Mouse (Mus musculus) intestine, embryonic 15.5 days (tissue): Measurements from ENCODE around the gene Irak1bp1. TPM values are rescaled to one million over a fixed set of nuclear protein-coding genes. Genes with fewer than 3 reads are reported as not detected.

Experiments
- ATAC-seq: fragments of 200-750 bp; cut with Nextera tagmentation; 2 replicates; pipeline ENCODE4 v1.8.0; 2017; ENCODE audit warnings: moderate TSS enrichment, moderate library complexity
- H3K27ac ChIP-seq: fragments of 300-500 bp; sonication (generic); 2 replicates; pipeline ENCODE4 v1.5.1; 2015; ENCODE audit warnings: mild to moderate bottlenecking, inconsistent platforms
- H3K27me3 ChIP-seq: fragments of 300-500 bp; sonication (generic); replicated peaks from 2 replicates; pipeline ENCODE4 v1.6.1; 2015; ENCODE audit warnings: inconsistent platforms
- H3K36me3 ChIP-seq: fragments of 300-500 bp; sonication (generic); 2 replicates; pipeline ENCODE4 v1.6.1; 2015; ENCODE audit warnings: inconsistent platforms
- H3K4me1 ChIP-seq: fragments of 300-500 bp; sonication (generic); replicated peaks from 2 replicates; pipeline ENCODE4 v1.6.1; 2015; ENCODE audit warnings: inconsistent platforms
- H3K4me2 ChIP-seq: fragments of 300-500 bp; sonication (generic); replicated peaks from 2 replicates; pipeline ENCODE4 v1.6.1; 2015; ENCODE audit warnings: mild to moderate bottlenecking, inconsistent platforms
- H3K4me3 ChIP-seq: fragments of 300-500 bp; sonication (generic); replicated peaks from 2 replicates; pipeline ENCODE4 v1.5.1; 2015; ENCODE audit warnings: inconsistent platforms
- H3K9ac ChIP-seq: fragments of 300-500 bp; sonication (generic); 2 replicates; pipeline ENCODE4 v1.6.1; 2015; ENCODE audit warnings: inconsistent platforms
- H3K9me3 ChIP-seq: fragments of 300-500 bp; sonication (generic); 2 replicates; pipeline ENCODE4 v1.6.1; 2016; ENCODE audit warnings: inconsistent platforms
- WGBS: fragments of 180-500 bp; shearing (Covaris S2); methylation state at CpG from one replicate; pipeline ENCODE4 v1.1.7; 2015; 5-methylcytosine and 5-hydroxymethylcytosine counted together
- polyA plus RNA-seq: library from polyadenylated mRNA; unstranded; fragments of >200 nt; fragmentation: Nextera tagmentation; extraction: Ambion mirVana; gene quantifications from 2 replicates; pipeline ENCODE4 v1.2.1, GENCODE M21; 2015

Irak1bp1 gene
- polyA plus RNA-seq, 1 experiment from 2014 or later: 14.1 TPM

GRCm38 (mm10) chr9:82842671-82843070 is 13.3 kb downstream of the Irak1bp1 start:
- WGBS: 86% methylated on average over 4 of the region's 4 CpGs

GRCm38 (mm10) chr9:82854040-82854439 is 24.7 kb downstream of the Irak1bp1 start:
- H3K4me2 ChIP-seq: no peak overlapping the region
- H3K4me3 ChIP-seq: no peak overlapping the region
- no peak for ATAC-seq
- H3K36me3 ChIP-seq: no peaks in the 10 kb centered on the region
- H3K27ac ChIP-seq: no peak overlapping the region
- no peaks in the 10 kb centered on the region for H3K4me1 ChIP-seq
- H3K27me3 ChIP-seq: no peaks in the 10 kb centered on the region
- no peaks in the 10 kb centered on the region for H3K9me3 ChIP-seq
- 55% methylated on average over 2 of the region's 2 CpGs for WGBS
- H3K9ac ChIP-seq: no peak overlapping the region

More at GRCm38 (mm10) chr9:82842671-82843070, 13.3 kb downstream of the Irak1bp1 start:
- Histone ChIP-seq H3K9me3 (no peaks in the 10 kb centered on the region), H3K27me3 (no peaks in the 10 kb centered on the region), H3K4me2 (no peak overlapping the region), H3K4me3 (no peak overlapping the region), H3K9ac (no peak overlapping the region), H3K36me3 (no peaks in the 10 kb centered on the region), H3K4me1 (no peaks in the 10 kb centered on the region), H3K27ac (no peak overlapping the region)
- ATAC-seq: no peak

- Histone ChIP-seq H3K9me3 (no peaks in the 10 kb centered on the region), H3K27me3 (no peaks in the 10 kb centered on the region), H3K4me1 (no peaks in the 10 kb centered on the region), H3K27ac (no peak overlapping the region), H3K4me3 (no peak overlapping the region), H3K9ac (no peak overlapping the region), H3K4me2 (no peak overlapping the region), H3K36me3 (no peaks in the 10 kb centered on the region)
- WGBS: 36% methylated on average over 3 of the region's 3 CpGs
- no peak for ATAC-seq
These were observed 25.8 kb downstream of the Irak1bp1 start for GRCm38 (mm10) chr9:82854973-82855614.

GRCm38 (mm10) chr9:82856241-82856640 is 26.9 kb downstream of the Irak1bp1 start:
- H3K36me3 ChIP-seq: no peaks in the 10 kb centered on the region
- no peak overlapping the region for H3K4me3 ChIP-seq
- no peak overlapping the region for H3K27ac ChIP-seq
- WGBS: 84% methylated on average over 4 of the region's 4 CpGs
- H3K9ac ChIP-seq: no peak overlapping the region
- no peaks in the 10 kb centered on the region for H3K4me1 ChIP-seq
- H3K4me2 ChIP-seq: no peak overlapping the region
- ATAC-seq: no peak
- no peaks in the 10 kb centered on the region for H3K9me3 ChIP-seq
- H3K27me3 ChIP-seq: no peaks in the 10 kb centered on the region

GRCm38 (mm10) chr9:82860805-82861204 is 31.5 kb downstream of the Irak1bp1 start:
- 64% methylated on average over 2 of the region's 2 CpGs for WGBS
- ATAC-seq: no peak
- Histone ChIP-seq H3K9me3 (no peaks in the 10 kb centered on the region), H3K36me3 (no peaks in the 10 kb centered on the region), H3K27ac (no peak overlapping the region), H3K4me2 (no peak overlapping the region), H3K4me3 (no peak overlapping the region), H3K9ac (no peak overlapping the region), H3K4me1 (no peaks in the 10 kb centered on the region), H3K27me3 (no peaks in the 10 kb centered on the region)

- ATAC-seq: 0 out of 2 replicates have a peak, but pooled peaks have one; percentile 43
- Histone ChIP-seq H3K27me3 (no peaks in the 10 kb centered on the region), H3K4me2 (no peak overlapping the region), H3K9ac (no peak overlapping the region), H3K4me3 (no peak overlapping the region), H3K27ac (peak overlapping the region; percentile 44), H3K9me3 (no peaks in the 10 kb centered on the region), H3K36me3 (no peaks in the 10 kb centered on the region), H3K4me1 (no peaks in the 10 kb centered on the region)
- 68% methylated on average over 4 of the region's 4 CpGs for WGBS
These were observed 32.0 kb downstream of the Irak1bp1 start for GRCm38 (mm10) chr9:82861316-82861715.

- no peaks in the 10 kb centered on the region for H3K36me3 ChIP-seq
- WGBS: 91% methylated on average over 3 of the region's 3 CpGs
- no peak overlapping the region for H3K4me3 ChIP-seq
- no peaks in the 10 kb centered on the region for H3K9me3 ChIP-seq
- no peaks in the 10 kb centered on the region for H3K27me3 ChIP-seq
- H3K4me2 ChIP-seq: no peak overlapping the region
- H3K4me1 ChIP-seq: no peaks in the 10 kb centered on the region
- peak overlapping the region; percentile 44; the same call in 1 of the 2 replicates for H3K27ac ChIP-seq
- ATAC-seq: no peak
- no peak overlapping the region for H3K9ac ChIP-seq
These were observed 32.6 kb downstream of the Irak1bp1 start for GRCm38 (mm10) chr9:82861775-82862430.

- no peak overlapping the region for H3K4me2 ChIP-seq
- no peaks in the 10 kb centered on the region for H3K27me3 ChIP-seq
- H3K4me1 ChIP-seq: no peaks in the 10 kb centered on the region
- 83% methylated on average over 1 of the region's 1 CpGs for WGBS
- no peak overlapping the region for H3K4me3 ChIP-seq
- H3K27ac ChIP-seq: no peak overlapping the region
- no peaks in the 10 kb centered on the region for H3K9me3 ChIP-seq
- no peak overlapping the region for H3K9ac ChIP-seq
- 0 out of 2 replicates have a peak, but pooled peaks cover 2% of the 10 kb centered on the region for H3K36me3 ChIP-seq
- ATAC-seq: no peak
These were observed 36.8 kb downstream of the Irak1bp1 start for GRCm38 (mm10) chr9:82866121-82866520.

- Histone ChIP-seq H3K9me3 (no peaks in the 10 kb centered on the region), H3K27me3 (no peaks in the 10 kb centered on the region), H3K27ac (no peak overlapping the region), H3K9ac (no peak overlapping the region), H3K4me1 (no peaks in the 10 kb centered on the region), H3K36me3 (0 out of 2 replicates have a peak, but pooled peaks cover 6% of the 10 kb centered on the region), H3K4me3 (no peak overlapping the region), H3K4me2 (no peak overlapping the region)
- ATAC-seq: peak; percentile 85
- 57% methylated on average over 3 of the region's 3 CpGs for WGBS
These were observed 38.4 kb downstream of the Irak1bp1 start for GRCm38 (mm10) chr9:82867698-82868097.

GRCm38 (mm10) chr9:82877078-82877477 is 47.7 kb downstream of the Irak1bp1 start:
- 87% methylated on average over 1 of the region's 1 CpGs for WGBS
- H3K9ac ChIP-seq: no peak overlapping the region
- H3K4me3 ChIP-seq: no peak overlapping the region
- no peak overlapping the region for H3K27ac ChIP-seq
- no peaks in the 10 kb centered on the region for H3K4me1 ChIP-seq
- H3K9me3 ChIP-seq: no peaks in the 10 kb centered on the region
- peaks cover 16% of the 10 kb centered on the region for H3K36me3 ChIP-seq
- no peaks in the 10 kb centered on the region for H3K27me3 ChIP-seq
- peak; percentile 79 for ATAC-seq
- H3K4me2 ChIP-seq: no peak overlapping the region

- Histone ChIP-seq H3K4me2 (no peak overlapping the region), H3K27ac (no peak overlapping the region), H3K4me1 (no peaks in the 10 kb centered on the region), H3K4me3 (no peak overlapping the region), H3K9me3 (no peaks in the 10 kb centered on the region), H3K36me3 (peaks cover 16% of the 10 kb centered on the region), H3K27me3 (no peaks in the 10 kb centered on the region), H3K9ac (no peak overlapping the region)
- ATAC-seq: no peak
These were observed 54.8 kb downstream of the Irak1bp1 start for GRCm38 (mm10) chr9:82884177-82884576.

GRCm38 (mm10) chr9:82888645-82889044 is 59.3 kb downstream of the Irak1bp1 start:
- peaks cover 11% of the 10 kb centered on the region; the same call in 1 of the 2 replicates for H3K36me3 ChIP-seq
- H3K9ac ChIP-seq: no peak overlapping the region
- no peak overlapping the region for H3K27ac ChIP-seq
- no peak overlapping the region for H3K4me2 ChIP-seq
- no peaks in the 10 kb centered on the region for H3K4me1 ChIP-seq
- no peak for ATAC-seq
- no peak overlapping the region for H3K4me3 ChIP-seq
- no peaks in the 10 kb centered on the region for H3K27me3 ChIP-seq
- no peaks in the 10 kb centered on the region for H3K9me3 ChIP-seq
